Mouse (Mus musculus): ENCODE data around the gene Il6ra. TPM values are rescaled to one million over a fixed set of nuclear protein-coding genes. Genes with fewer than 3 reads are reported as not detected.

Il6ra gene
- polyA plus RNA-seq, 1 experiment from 2014 or later = 1.2 TPM

- Histone ChIP-seq H3K9ac (replicated peaks) (no peak overlapping the region), H3K9me3 (replicated peaks) (no peaks in the 10 kb centered on the region), H3K27me3 (replicated peaks) (peaks cover 20% of the 10 kb centered on the region), H3K4me2 (no peak overlapping the region), H3K4me1 (peaks cover 16% of the 10 kb centered on the region), H3K27ac (replicated peaks) (no peak overlapping the region), H3K36me3 (no peaks in the 10 kb centered on the region), H3K4me3 (replicated peaks) (no peak overlapping the region)
- ATAC-seq (ENCODE audit: low FRiP score) = no peak
- 92% methylated on average over 6 of the region's 6 CpGs for WGBS
Measured at GRCm38 (mm10) chr3:89908836-89909235, 4.2 kb downstream of the Il6ra start.

DNA sequence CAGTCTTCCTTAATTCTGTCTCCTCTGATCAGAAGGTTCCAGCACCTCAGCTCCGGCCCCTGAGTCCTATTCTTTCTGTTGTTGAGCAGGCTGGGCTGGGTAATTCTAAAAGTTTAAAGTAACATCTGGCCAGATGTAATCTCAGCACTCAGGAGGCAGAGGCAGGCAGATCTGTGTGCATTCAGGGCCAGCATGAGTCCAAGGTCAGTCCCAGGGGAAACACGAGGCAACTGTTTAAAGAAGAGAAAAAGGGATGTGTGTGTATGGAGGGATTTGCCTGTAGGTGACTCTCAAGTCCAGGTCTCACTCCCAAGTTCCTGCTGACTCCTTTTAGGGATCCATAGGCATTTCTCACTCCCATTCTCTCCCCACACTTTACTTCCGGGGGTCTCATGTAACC, 5.2 kb downstream of the Il6ra start:
- Histone ChIP-seq H3K27me3 (replicated peaks) (peaks cover 16% of the 10 kb centered on the region), H3K9me3 (replicated peaks) (no peaks in the 10 kb centered on the region), H3K36me3 (no peaks in the 10 kb centered on the region), H3K27ac (replicated peaks) (no peak overlapping the region), H3K4me2 (no peak overlapping the region), H3K9ac (replicated peaks) (no peak overlapping the region), H3K4me3 (replicated peaks) (no peak overlapping the region), H3K4me1 (peaks cover 6% of the 10 kb centered on the region)
- ATAC-seq (ENCODE audit: low FRiP score) = no peak
- 89% methylated on average over 3 of the region's 3 CpGs for WGBS

- Histone ChIP-seq H3K9me3 (replicated peaks) (no peaks in the 10 kb centered on the region), H3K4me1 (peaks cover 11% of the 10 kb centered on the region), H3K27me3 (replicated peaks) (no peaks in the 10 kb centered on the region), H3K27ac (replicated peaks) (no peak overlapping the region), H3K36me3 (no peaks in the 10 kb centered on the region), H3K4me3 (replicated peaks) (no peak overlapping the region), H3K9ac (replicated peaks) (no peak overlapping the region), H3K4me2 (no peak overlapping the region)
- no peak for ATAC-seq (ENCODE audit: low FRiP score)
- 76% methylated on average over 8 of the region's 8 CpGs for WGBS
Measured at GRCm38 (mm10) chr3:89899511-89899908, 13.5 kb downstream of the Il6ra start.

GRCm38 (mm10) chr3:89898870-89899510, 14.0 kb downstream of the Il6ra start:
- no peak overlapping the region for H3K4me3 ChIP-seq (replicated peaks)
- no peak for ATAC-seq (ENCODE audit: low FRiP score)
- H3K27me3 ChIP-seq (replicated peaks) = no peaks in the 10 kb centered on the region
- no peaks in the 10 kb centered on the region for H3K36me3 ChIP-seq
- H3K4me1 ChIP-seq = peaks cover 11% of the 10 kb centered on the region
- H3K4me2 ChIP-seq = no peak overlapping the region
- 75% methylated on average over 5 of the region's 5 CpGs for WGBS
- H3K9ac ChIP-seq (replicated peaks) = no peak overlapping the region
- H3K27ac ChIP-seq (replicated peaks) = no peak overlapping the region
- no peaks in the 10 kb centered on the region for H3K9me3 ChIP-seq (replicated peaks)

DNA sequence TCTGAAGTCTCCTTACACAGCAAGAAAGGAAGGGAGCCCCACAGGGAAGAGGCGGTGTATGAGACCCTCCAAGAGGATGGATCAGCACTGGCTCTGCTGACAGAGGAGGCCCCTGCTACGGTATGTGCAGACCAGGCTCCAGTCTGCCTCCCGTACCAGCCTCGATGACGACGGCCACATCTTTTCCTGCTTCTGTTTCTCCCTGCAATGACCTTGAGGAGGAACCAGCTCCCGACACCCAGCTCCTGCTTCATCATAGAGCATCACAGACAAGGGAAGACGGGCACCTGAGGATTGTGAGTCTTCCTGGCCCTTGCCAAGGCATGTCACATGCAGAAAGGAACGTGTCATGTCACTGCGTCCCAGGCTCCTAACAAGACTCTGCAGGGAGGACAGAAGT, 15.0 kb downstream of the Il6ra start:
- Histone ChIP-seq H3K36me3 (no peaks in the 10 kb centered on the region), H3K4me2 (no peak overlapping the region), H3K4me1 (peaks cover 11% of the 10 kb centered on the region), H3K9me3 (replicated peaks) (no peaks in the 10 kb centered on the region), H3K27ac (replicated peaks) (no peak overlapping the region), H3K27me3 (replicated peaks) (no peaks in the 10 kb centered on the region), H3K4me3 (replicated peaks) (no peak overlapping the region), H3K9ac (replicated peaks) (no peak overlapping the region)
- no peak for ATAC-seq (ENCODE audit: low FRiP score)
- WGBS = 76% methylated on average over 10 of the region's 10 CpGs

GRCm38 (mm10) chr3:89897204-89897796, 15.7 kb downstream of the Il6ra start:
- Histone ChIP-seq H3K9me3 (replicated peaks) (no peaks in the 10 kb centered on the region), H3K9ac (replicated peaks) (no peak overlapping the region), H3K27ac (replicated peaks) (no peak overlapping the region), H3K27me3 (replicated peaks) (no peaks in the 10 kb centered on the region), H3K4me2 (no peak overlapping the region), H3K4me1 (peaks cover 11% of the 10 kb centered on the region), H3K36me3 (no peaks in the 10 kb centered on the region), H3K4me3 (replicated peaks) (no peak overlapping the region)
- WGBS = 54% methylated on average over 8 of the region's 8 CpGs
- no peak for ATAC-seq (ENCODE audit: low FRiP score)

DNA sequence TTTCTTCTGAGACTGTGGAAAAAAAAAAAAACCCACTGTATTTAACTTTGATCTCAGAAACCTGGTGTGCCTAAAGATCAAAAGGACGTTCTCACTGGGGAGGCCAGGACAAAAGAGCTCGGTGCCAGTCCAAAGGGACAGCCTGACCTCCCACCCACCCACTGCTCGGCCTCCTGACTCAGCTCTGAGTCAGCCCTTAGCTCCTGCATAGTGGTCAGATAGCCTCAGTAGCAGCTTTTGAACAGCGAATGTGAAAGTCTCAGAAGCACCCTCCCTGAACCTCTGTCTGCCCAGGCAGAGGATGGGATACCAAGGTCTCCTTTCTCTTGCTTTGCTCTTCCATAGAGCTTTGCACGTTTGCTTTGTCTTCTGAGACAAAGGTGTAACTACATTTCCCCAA, 16.4 kb downstream of the Il6ra start:
- H3K27ac ChIP-seq (replicated peaks) = no peak overlapping the region
- no peak overlapping the region for H3K9ac ChIP-seq (replicated peaks)
- 7% methylated on average over 5 of the region's 5 CpGs for WGBS
- no peaks in the 10 kb centered on the region for H3K9me3 ChIP-seq (replicated peaks)
- peaks cover 11% of the 10 kb centered on the region for H3K4me1 ChIP-seq
- no peaks in the 10 kb centered on the region for H3K27me3 ChIP-seq (replicated peaks)
- no peak overlapping the region for H3K4me3 ChIP-seq (replicated peaks)
- H3K36me3 ChIP-seq = no peaks in the 10 kb centered on the region
- H3K4me2 ChIP-seq = no peak overlapping the region
- no peak for ATAC-seq (ENCODE audit: low FRiP score)

DNA sequence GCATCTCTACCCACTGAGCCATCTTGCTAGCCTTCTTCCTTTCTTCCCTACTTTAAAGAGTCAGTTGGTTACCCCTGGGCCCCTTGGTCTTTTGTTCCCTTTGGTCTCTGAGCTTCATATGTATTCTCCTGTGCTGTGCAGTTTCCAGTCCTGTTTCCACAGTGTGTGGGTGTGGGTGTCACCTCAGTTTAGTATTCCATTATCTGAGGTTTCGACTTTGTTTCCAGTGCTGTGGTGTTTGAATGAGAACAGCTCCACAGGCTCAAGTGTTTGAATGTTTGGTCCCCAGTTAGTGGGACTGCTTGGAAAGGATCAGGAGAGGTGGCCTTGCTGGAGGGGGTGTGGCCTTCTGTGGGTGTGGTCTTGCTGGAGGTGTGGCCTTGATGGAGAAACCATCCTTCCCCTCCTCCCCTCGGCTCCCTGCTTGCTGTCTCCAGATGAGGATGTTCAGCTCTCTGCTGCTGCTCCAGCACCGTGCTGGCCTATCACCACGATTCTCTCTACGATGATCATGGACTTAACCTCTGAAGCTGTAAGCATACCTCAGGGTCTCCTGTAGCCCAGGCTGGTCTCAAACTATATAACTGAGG, 20.4 kb downstream of the Il6ra start:
- Histone ChIP-seq H3K4me3 (replicated peaks) (no peak overlapping the region), H3K27me3 (replicated peaks) (no peaks in the 10 kb centered on the region), H3K4me1 (peaks cover 5% of the 10 kb centered on the region; the same call in 1 of the 2 replicates), H3K27ac (replicated peaks) (no peak overlapping the region), H3K9ac (replicated peaks) (no peak overlapping the region), H3K4me2 (no peak overlapping the region), H3K9me3 (replicated peaks) (no peaks in the 10 kb centered on the region), H3K36me3 (no peaks in the 10 kb centered on the region)
- ATAC-seq (ENCODE audit: low FRiP score) = no peak
- 92% methylated on average over 5 of the region's 5 CpGs for WGBS

- Histone ChIP-seq H3K9ac (replicated peaks) (no peak overlapping the region), H3K4me2 (no peak overlapping the region), H3K27me3 (replicated peaks) (no peaks in the 10 kb centered on the region), H3K27ac (replicated peaks) (no peak overlapping the region), H3K9me3 (replicated peaks) (no peaks in the 10 kb centered on the region), H3K36me3 (no peaks in the 10 kb centered on the region), H3K4me3 (replicated peaks) (no peak overlapping the region), H3K4me1 (peaks cover 4% of the 10 kb centered on the region; the same call in 1 of the 2 replicates)
- ATAC-seq (ENCODE audit: low FRiP score) = no peak
Measured at GRCm38 (mm10) chr3:89891696-89892095, 21.3 kb downstream of the Il6ra start.

DNA sequence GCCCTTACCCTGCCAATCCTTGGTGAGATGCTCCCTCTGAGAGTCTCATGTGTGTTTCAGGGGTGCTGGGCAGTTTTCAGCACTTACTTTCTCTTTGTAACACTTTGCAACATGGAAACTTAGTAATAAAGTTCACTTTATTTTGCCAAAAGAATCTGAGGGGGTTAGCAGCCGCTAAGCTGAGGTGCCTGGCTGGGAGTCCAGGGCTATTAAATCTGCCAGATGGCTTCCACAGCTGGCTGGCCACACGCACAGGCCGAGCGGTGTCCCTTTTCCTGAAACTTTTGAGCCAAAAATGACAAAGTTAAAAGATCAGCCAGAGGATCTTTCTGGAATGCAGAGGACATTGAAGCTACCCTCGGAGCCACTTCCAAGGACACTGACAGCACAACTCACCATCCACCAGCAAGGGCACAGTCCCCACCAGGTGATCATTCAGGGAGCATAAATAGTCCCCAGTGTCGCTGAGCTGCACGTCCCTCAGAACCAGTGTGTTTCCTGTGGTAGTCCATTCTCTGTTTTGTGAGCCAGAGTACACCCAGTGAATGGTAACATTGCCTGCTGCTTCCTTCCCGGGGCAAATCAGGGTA, 23.1 kb downstream of the Il6ra start:
- Histone ChIP-seq H3K4me2 (no peak overlapping the region), H3K27me3 (replicated peaks) (no peaks in the 10 kb centered on the region), H3K4me1 (no peaks in the 10 kb centered on the region), H3K36me3 (no peaks in the 10 kb centered on the region), H3K9me3 (replicated peaks) (no peaks in the 10 kb centered on the region), H3K27ac (replicated peaks) (no peak overlapping the region), H3K9ac (replicated peaks) (no peak overlapping the region), H3K4me3 (replicated peaks) (no peak overlapping the region)
- ATAC-seq (ENCODE audit: low FRiP score) = no peak
- 70% methylated on average over 8 of the region's 8 CpGs for WGBS

- no peaks in the 10 kb centered on the region for H3K36me3 ChIP-seq
- no peak overlapping the region for H3K4me3 ChIP-seq (replicated peaks)
- H3K27me3 ChIP-seq (replicated peaks) = no peaks in the 10 kb centered on the region
- no peaks in the 10 kb centered on the region for H3K9me3 ChIP-seq (replicated peaks)
- no peaks in the 10 kb centered on the region for H3K4me1 ChIP-seq
- no peak for ATAC-seq (ENCODE audit: low FRiP score)
- H3K9ac ChIP-seq (replicated peaks) = no peak overlapping the region
- WGBS = 91% methylated on average over 7 of the region's 7 CpGs
- H3K4me2 ChIP-seq = no peak overlapping the region
- H3K27ac ChIP-seq (replicated peaks) = no peak overlapping the region
Measured at GRCm38 (mm10) chr3:89887582-89888230, 25.3 kb downstream of the Il6ra start.

GRCm38 (mm10) chr3:89885766-89886165, 27.2 kb downstream of the Il6ra start:
- WGBS = 94% methylated on average over 11 of the region's 11 CpGs
- Histone ChIP-seq H3K4me2 (no peak overlapping the region), H3K4me3 (replicated peaks) (no peak overlapping the region), H3K4me1 (no peaks in the 10 kb centered on the region), H3K36me3 (no peaks in the 10 kb centered on the region), H3K27ac (replicated peaks) (no peak overlapping the region), H3K9me3 (replicated peaks) (no peaks in the 10 kb centered on the region), H3K27me3 (replicated peaks) (no peaks in the 10 kb centered on the region), H3K9ac (replicated peaks) (no peak overlapping the region)
- no peak for ATAC-seq (ENCODE audit: low FRiP score)
